Mouse (Mus musculus): ENCODE results near the gene Ephx1.

DNA sequence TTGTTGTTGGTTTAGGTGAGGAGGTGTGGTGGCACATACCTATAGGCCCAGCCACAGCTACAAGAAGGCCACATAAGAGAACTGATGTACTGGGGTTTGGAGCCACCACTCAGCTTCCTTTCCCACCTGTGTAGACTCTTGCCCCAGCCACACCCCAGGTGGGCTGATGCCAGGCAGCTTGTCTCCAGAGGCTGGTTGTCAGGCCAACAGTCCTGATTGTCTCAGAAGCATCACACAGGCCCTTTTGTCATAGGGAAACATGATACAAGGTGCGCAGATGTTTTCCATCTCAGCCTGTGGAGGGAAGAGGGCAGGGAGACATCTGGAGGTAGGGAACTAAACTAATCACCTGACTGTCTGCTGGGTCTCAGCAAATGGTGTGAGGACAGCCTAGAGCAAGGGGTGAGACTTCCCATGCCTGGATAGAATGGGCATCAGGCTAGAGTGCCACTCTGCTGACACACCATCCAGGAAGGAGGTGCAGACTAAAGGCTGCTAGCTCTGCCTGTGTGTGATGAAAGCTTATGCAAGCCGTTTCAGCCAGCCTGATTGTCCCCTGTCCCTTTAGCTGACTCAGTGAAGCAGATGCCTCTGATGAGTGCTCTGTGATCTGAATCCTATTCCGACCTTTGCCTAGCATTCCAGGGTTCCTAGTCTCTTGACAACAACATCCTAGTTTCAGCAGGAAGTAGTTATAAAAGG lies 41.2 kb upstream of the Ephx1 start:
- no peak for TF ChIP-seq CTCF (IDR thresholded peaks at IDR 0.05; ENCODE audit: insufficient read depth, low read depth, low read length)
- TF ChIP-seq POLR2A (IDR thresholded peaks at IDR 0.05; ENCODE audit: insufficient read depth, low read depth, low read length): no peak
